Mouse (Mus musculus): ENCODE data around the gene Cdyl2. TPM values are rescaled to one million over a fixed set of nuclear protein-coding genes. Genes with fewer than 3 reads are reported as not detected.

The Cdyl2 gene
- polyA plus RNA-seq, 1 experiment: 4.2 TPM

DNA sequence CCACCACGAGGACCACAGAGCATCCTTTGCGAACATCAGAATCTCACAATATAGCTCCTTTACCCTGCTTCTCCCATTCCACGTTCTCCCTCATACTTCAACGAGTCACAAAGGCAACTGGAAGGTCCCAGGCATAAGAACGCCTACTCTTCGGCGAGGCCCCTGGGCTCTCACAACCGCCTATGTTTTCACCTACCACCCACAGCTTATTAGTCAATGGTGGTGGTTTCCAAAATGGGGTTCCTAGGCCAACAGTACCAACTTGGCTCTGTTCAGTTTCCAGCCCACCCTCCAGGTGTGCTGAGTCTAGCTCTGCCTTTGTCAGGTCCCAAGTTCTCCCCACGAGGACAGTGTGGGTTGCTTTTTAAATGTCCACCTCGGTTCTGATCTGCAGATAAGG, 114.0 kb downstream of the Cdyl2 start:
- TF ChIP-seq CTCF (IDR thresholded peaks at IDR 0.05; ENCODE audit: extremely low read depth, insufficient read depth, low read length): no peak
- TF ChIP-seq POLR2A (IDR thresholded peaks at IDR 0.05; ENCODE audit: extremely low read depth, insufficient read depth, low read length): no peak
- H3K4me1 ChIP-seq (ENCODE audit: control insufficient read depth, insufficient read depth, low read length): peaks cover 15% of the 10 kb centered on the region
- H3K27ac ChIP-seq (ENCODE audit: insufficient read depth, low read length): 0 out of 2 replicates have a peak overlapping the region, but pooled peaks have one; percentile 63

DNA sequence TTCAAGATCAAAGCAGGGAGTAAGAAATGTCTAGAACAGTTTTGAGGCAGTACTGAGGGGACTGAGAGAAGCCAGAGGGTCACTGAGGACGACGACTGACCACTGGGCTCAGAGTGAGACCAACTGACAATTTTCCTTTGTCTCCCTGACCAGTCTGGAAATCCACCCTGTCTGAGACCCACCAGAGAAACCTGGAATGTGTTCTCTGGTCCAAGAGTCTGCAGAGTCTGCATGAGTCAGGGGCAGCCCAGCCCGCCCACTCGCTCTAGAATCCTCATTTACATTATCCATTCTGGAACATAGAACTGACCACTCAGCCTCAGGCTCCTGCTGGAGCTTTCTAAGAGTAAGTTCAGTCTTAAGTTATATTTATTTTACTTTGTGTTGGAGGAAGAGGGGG, 114.9 kb downstream of the Cdyl2 start:
- no peak overlapping the region for H3K27ac ChIP-seq (ENCODE audit: insufficient read depth, low read length)
- H3K4me3 ChIP-seq (ENCODE audit: insufficient read depth, low read length): no peak overlapping the region
- peaks cover 15% of the 10 kb centered on the region for H3K4me1 ChIP-seq (ENCODE audit: control insufficient read depth, insufficient read depth, low read length)
- TF ChIP-seq POLR2A (IDR thresholded peaks at IDR 0.05; ENCODE audit: extremely low read depth, insufficient read depth, low read length) (no peak), CTCF (IDR thresholded peaks at IDR 0.05; ENCODE audit: extremely low read depth, insufficient read depth, low read length) (no peak)

More for the DNA sequence above, 114.0 kb downstream of the Cdyl2 start:
- H3K4me3 ChIP-seq (ENCODE audit: insufficient read depth, low read length): no peak overlapping the region

DNA sequence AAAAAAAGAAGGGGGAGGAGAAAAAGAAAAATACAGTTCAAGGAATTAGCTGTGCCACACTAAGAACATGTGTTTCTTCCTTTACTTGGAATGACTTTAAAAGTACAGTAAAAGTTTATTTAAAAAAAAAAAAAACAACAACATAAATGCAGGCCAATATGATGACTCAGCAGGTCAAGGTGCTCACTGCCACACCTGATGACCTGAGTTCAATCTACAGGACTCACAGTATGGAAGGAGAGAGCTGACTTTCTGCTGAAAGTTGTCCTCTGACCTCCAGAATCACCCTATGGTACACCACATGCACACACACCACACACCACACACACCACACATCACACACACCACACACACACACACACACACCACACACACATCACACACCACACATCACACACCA, 116.4 kb downstream of the Cdyl2 start:
- Histone ChIP-seq H3K4me1 (ENCODE audit: control insufficient read depth, insufficient read depth, low read length) (peaks cover 10% of the 10 kb centered on the region), H3K4me3 (ENCODE audit: insufficient read depth, low read length) (no peak overlapping the region), H3K27ac (ENCODE audit: insufficient read depth, low read length) (no peak overlapping the region)
- TF ChIP-seq CTCF (IDR thresholded peaks at IDR 0.05; ENCODE audit: extremely low read depth, insufficient read depth, low read length): no peak
- no peak for TF ChIP-seq POLR2A (IDR thresholded peaks at IDR 0.05; ENCODE audit: extremely low read depth, insufficient read depth, low read length)

DNA sequence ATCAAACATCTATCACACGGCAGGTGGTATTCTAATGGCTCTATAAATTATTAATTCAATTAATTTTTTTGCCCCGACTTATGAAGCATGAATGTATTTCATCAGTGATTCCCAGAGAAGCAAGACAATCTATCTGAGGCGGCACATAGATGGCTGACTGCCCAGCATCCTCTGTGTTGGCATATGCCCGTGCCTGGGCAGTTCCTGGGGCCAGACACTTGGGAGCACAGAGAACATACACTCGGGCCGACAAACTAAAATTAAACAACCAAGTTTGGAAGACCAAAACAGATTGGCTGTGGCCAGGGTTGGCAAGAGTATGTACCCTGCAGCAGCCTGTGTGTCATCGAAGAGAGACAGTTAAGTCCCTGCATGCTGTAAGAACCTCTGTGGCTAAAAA, 117.9 kb downstream of the Cdyl2 start:
- Histone ChIP-seq H3K4me3 (ENCODE audit: insufficient read depth, low read length) (no peak overlapping the region), H3K27ac (ENCODE audit: insufficient read depth, low read length) (no peak overlapping the region), H3K4me1 (ENCODE audit: control insufficient read depth, insufficient read depth, low read length) (peaks cover 10% of the 10 kb centered on the region)
- TF ChIP-seq POLR2A (IDR thresholded peaks at IDR 0.05; ENCODE audit: extremely low read depth, insufficient read depth, low read length) (no peak), CTCF (IDR thresholded peaks at IDR 0.05; ENCODE audit: extremely low read depth, insufficient read depth, low read length) (no peak)

DNA sequence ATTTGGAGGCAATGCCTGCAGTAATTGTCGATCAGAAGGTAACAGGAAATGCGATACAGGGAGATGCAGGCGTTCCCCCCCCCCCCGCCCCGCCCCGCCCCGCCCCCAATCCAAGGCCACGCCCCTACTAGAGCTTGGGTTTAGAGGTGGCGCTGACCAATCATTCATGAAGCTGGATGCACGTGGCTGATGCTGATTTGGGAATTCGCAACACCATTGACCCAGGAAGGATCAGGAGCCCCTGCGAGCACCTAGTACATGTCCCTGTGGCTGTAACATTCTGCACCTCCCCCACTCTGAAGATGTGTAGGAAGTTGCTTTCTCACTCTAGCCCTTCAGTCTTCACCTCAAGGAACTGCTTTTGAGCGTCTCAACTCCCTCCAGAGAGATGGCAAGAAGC, 126.6 kb downstream of the Cdyl2 start:
- no peak overlapping the region for H3K4me3 ChIP-seq (ENCODE audit: insufficient read depth, low read length)
- no peak for TF ChIP-seq POLR2A (IDR thresholded peaks at IDR 0.05; ENCODE audit: extremely low read depth, insufficient read depth, low read length)
- no peak for TF ChIP-seq CTCF (IDR thresholded peaks at IDR 0.05; ENCODE audit: extremely low read depth, insufficient read depth, low read length)
- H3K27ac ChIP-seq (ENCODE audit: insufficient read depth, low read length): no peak overlapping the region
- H3K4me1 ChIP-seq (ENCODE audit: control insufficient read depth, insufficient read depth, low read length): no peaks in the 10 kb centered on the region

DNA sequence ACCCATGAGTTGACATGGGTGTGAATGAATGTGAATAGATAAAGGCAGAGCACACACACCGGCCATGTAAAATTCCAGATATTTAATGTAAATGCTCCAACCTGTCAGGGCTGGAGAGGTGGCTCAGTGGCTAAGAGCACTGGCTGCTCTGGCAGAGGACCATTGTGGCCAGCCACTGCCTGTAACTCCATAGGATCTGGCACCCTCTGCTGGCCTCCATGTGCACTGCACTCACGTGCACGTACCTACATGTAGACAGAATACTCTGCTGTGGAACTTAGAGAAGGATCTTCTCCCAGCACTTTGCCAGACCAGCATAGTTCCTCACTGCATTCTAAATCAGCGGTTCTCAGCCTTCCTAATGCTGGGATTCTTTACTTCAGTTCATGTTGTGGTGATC, 130.0 kb downstream of the Cdyl2 start:
- Histone ChIP-seq H3K27ac (ENCODE audit: insufficient read depth, low read length) (no peak overlapping the region), H3K4me3 (ENCODE audit: insufficient read depth, low read length) (no peak overlapping the region), H3K4me1 (ENCODE audit: control insufficient read depth, insufficient read depth, low read length) (no peaks in the 10 kb centered on the region; the same call in 1 of the 2 replicates)
- TF ChIP-seq POLR2A (IDR thresholded peaks at IDR 0.05; ENCODE audit: extremely low read depth, insufficient read depth, low read length) (no peak), CTCF (IDR thresholded peaks at IDR 0.05; ENCODE audit: extremely low read depth, insufficient read depth, low read length) (0 out of 2 replicates have a peak, but pooled peaks have one; percentile 13)

DNA sequence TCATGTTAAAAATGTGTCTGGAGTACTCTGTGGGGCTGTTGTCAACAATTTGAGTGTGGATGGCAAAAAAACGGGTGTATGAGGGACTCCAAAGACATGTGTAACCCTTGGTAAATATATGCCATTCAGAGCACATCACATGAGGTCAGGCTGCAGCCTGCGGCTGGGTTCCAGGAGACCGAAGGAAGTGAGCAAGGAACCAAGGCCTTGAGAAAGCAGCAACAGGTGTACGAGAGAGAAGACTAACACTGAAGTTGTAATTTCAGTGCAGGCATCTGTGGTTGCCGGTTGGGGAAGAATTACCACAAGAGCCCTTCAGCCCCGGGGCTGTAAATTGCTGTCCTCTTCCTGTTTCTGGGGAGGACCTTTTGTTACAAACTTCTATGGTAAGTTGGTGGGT, 133.1 kb downstream of the Cdyl2 start:
- H3K27ac ChIP-seq (ENCODE audit: insufficient read depth, low read length): no peak overlapping the region
- H3K4me3 ChIP-seq (ENCODE audit: insufficient read depth, low read length): no peak overlapping the region

DNA sequence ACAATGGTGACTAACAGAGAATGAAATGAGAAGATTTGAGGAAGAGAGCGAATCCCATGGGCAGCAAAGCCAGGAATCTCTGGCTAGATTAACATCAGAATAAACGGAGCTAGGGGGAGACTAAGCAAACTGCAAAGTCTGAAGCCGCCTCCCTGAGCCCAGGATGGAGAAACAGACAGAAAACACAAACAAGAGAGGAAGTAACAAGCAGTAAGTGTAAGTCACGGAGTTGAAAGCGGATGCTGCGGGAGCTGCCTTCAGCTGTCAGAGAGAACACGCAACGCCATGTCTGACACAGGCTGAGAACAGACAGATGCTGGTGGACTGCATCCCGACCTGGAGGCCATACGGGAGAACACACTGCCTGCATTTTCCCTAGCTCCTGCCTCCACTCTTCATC, 141.6 kb downstream of the Cdyl2 start:
- Histone ChIP-seq H3K4me3 (ENCODE audit: insufficient read depth, low read length) (no peak overlapping the region), H3K4me1 (ENCODE audit: control insufficient read depth, insufficient read depth, low read length) (no peaks in the 10 kb centered on the region), H3K27ac (ENCODE audit: insufficient read depth, low read length) (no peak overlapping the region)
- TF ChIP-seq POLR2A (IDR thresholded peaks at IDR 0.05; ENCODE audit: extremely low read depth, insufficient read depth, low read length) (no peak), CTCF (IDR thresholded peaks at IDR 0.05; ENCODE audit: extremely low read depth, insufficient read depth, low read length) (no peak)

More for the DNA sequence above, 133.1 kb downstream of the Cdyl2 start:
- TF ChIP-seq CTCF (IDR thresholded peaks at IDR 0.05; ENCODE audit: extremely low read depth, insufficient read depth, low read length): no peak
- no peak for TF ChIP-seq POLR2A (IDR thresholded peaks at IDR 0.05; ENCODE audit: extremely low read depth, insufficient read depth, low read length)
- no peaks in the 10 kb centered on the region; the same call in 1 of the 2 replicates for H3K4me1 ChIP-seq (ENCODE audit: control insufficient read depth, insufficient read depth, low read length)

DNA sequence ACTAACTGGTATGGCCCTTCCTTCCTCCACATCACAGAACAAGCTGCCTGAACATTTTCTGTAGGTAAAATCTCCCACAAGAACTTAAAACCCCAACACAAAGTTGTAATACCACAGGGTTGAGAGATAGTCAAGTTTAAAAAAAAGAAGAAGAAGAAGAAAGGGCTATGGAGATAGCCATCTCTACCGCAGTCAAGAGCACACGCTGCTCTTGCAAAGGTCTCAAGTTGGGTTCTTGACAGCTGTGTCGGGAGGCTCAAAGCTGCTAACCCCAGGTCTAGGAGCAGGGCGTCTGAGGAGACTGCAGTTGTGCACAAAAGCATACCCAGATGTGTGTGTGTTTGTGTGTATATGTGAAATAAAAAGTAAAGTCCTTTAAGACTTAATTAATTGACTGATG, 142.2 kb downstream of the Cdyl2 start:
- Histone ChIP-seq H3K27ac (ENCODE audit: insufficient read depth, low read length) (no peak overlapping the region), H3K4me3 (ENCODE audit: insufficient read depth, low read length) (no peak overlapping the region), H3K4me1 (ENCODE audit: control insufficient read depth, insufficient read depth, low read length) (no peaks in the 10 kb centered on the region)
- TF ChIP-seq CTCF (IDR thresholded peaks at IDR 0.05; ENCODE audit: extremely low read depth, insufficient read depth, low read length) (no peak), POLR2A (IDR thresholded peaks at IDR 0.05; ENCODE audit: extremely low read depth, insufficient read depth, low read length) (no peak)

DNA sequence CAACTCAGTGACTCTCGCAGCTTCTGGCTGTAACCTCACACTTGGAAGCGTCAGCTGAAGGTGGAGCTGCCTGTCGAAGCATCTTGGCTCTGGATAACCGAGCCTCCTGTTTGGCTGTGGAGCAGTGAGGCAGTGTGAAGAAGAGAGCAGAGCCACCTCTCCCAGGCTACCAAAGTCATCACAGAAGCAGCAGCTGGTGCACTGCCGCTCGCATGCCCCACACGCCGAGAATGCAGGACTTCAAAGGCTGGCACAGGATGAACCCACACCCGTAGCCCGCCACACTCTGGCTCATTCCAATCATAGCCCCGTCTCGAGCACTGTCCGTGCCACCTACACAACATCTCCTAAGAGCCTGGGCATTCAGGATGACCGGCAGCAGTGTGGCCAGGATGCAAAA, 142.7 kb downstream of the Cdyl2 start:
- Histone ChIP-seq H3K4me3 (ENCODE audit: insufficient read depth, low read length) (no peak overlapping the region), H3K27ac (ENCODE audit: insufficient read depth, low read length) (no peak overlapping the region), H3K4me1 (ENCODE audit: control insufficient read depth, insufficient read depth, low read length) (no peaks in the 10 kb centered on the region)
- TF ChIP-seq POLR2A (IDR thresholded peaks at IDR 0.05; ENCODE audit: extremely low read depth, insufficient read depth, low read length) (no peak), CTCF (IDR thresholded peaks at IDR 0.05; ENCODE audit: extremely low read depth, insufficient read depth, low read length) (no peak)

Data from cortical plate, adult 2 months (tissue).